Mouse (Mus musculus): ENCODE results near the gene Cacna2d2.

DNA sequence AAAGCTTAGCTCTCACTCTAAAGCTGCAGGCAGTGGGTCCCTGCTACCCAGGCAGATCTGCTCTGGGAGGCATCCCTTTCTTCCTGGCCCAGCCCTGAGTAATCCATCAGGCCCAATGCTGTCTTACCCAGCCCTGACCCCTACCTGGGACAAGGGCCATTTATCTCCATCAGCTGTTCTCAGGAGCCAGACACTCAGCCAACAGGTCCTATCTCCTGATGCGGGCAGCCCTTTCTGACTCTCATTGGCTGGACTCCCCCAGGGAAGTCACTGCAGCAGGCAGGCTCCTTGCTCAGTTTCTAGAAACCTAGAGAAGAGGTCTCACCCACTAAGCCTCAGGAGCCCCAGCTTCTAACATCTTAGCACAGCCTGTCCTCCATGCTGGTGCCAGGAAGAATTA, 31.1 kb upstream of the Cacna2d2 start:
- TF ChIP-seq CTCF (IDR thresholded peaks at IDR 0.05; ENCODE audit: insufficient read depth, low read length) (no peak), POLR2A (IDR thresholded peaks at IDR 0.05; ENCODE audit: borderline replicate concordance, extremely low read depth, low read depth, low read length) (no peak)
